Mouse (Mus musculus): Measurements from ENCODE around the gene Mut.

GRCm38 (mm10) chr17:40977914-40978313 lies 43.4 kb downstream of the Mut start:
- TF ChIP-seq EP300 (IDR thresholded peaks at IDR 0.05) (no peak), CTCF (IDR thresholded peaks at IDR 0.05) (peak; percentile 44)

Measured in lung, postnatal 0 days (tissue).